Comparison of ENCODE assay signal across 28 mouse cellular contexts in genomic region chr10:84612281-84612680, GRCm38 (mm10). TPM values are rescaled to one million over a fixed set of nuclear protein-coding genes. Genes with fewer than 3 reads are reported as not detected.
DNase-seq lines count a peak whose midpoint lies in the region; ATAC-seq lines count a peak whose summit lies in the region.
"Had no signal": no experiment of that assay in that cellular context is flagged by ENCODE, and none has a peak within 500 bp of the region (broad histone marks: within the 10 kb centered on the region; RNA-seq: fewer than 3 reads in every experiment).

No protein-coding gene starts in this region.

- 82% methylated on average over 2 of the region's 2 CpGs for WGBS in heart, embryonic 15.5 days

- no peaks in the 10 kb centered on the region for H3K9me3 ChIP-seq in heart, embryonic 15.5 days (replicated peaks)
- H3K9me3 ChIP-seq: embryonic facial prominence, embryonic 13.5 days; forebrain, embryonic 12.5 days; limb, embryonic 10.5 days; liver, embryonic 15.5 days; lung, embryonic 15.5 days; midbrain, embryonic 12.5 days had no signal

- H3K36me3 ChIP-seq in heart, embryonic 15.5 days, result peaks cover 6% of the 10 kb centered on the region; the same call in 1 of the 2 replicates
- H3K36me3 ChIP-seq: embryonic facial prominence, embryonic 13.5 days; forebrain, embryonic 12.5 days; limb, embryonic 10.5 days; lung, embryonic 15.5 days; midbrain, embryonic 12.5 days had no signal

- H3K4me3 ChIP-seq in heart, embryonic 15.5 days, result no peak overlapping the region
- H3K4me3 ChIP-seq: embryonic facial prominence, embryonic 13.5 days; erythroblast, embryonic 14.5 days; forebrain, embryonic 12.5 days; layer of hippocampus, adult 2 months; limb, embryonic 10.5 days; liver, embryonic 15.5 days; lung, embryonic 15.5 days; midbrain, embryonic 12.5 days had no signal

- DNase-seq in heart, adult 11 months, result peak; percentile 28
- DNase-seq in heart, adult 9 months (ENCODE audit: low spot score in 2 of 2), result no peak
- DNase-seq in heart, postnatal 4 days, result no peak
- peak; percentile 67 for DNase-seq in adrenal gland, adult 8-10 months
- DNase-seq in ovary, postnatal 14 days (ENCODE audit: low spot score), result no peak
- DNase-seq: cerebellum, adult 18-20 months; cerebellum, postnatal 14 days; embryo, embryonic 11 days; gastrocnemius, postnatal 36 days; kidney, postnatal 25 days; liver; thymus, adult 2 months; thymus, postnatal 4 days had no signal

- no peak for ATAC-seq in heart, embryonic 15.5 days (replicated peaks; ENCODE audit: insufficient number of reproducible peaks, insufficient read depth, low FRiP score, low read depth)
- ATAC-seq in megakaryocyte-erythroid progenitor cell, adult 5-6 weeks (replicated peaks; ENCODE audit: low FRiP score, low TSS enrichment, poor library complexity, severe bottlenecking), result peak; percentile 38; the same call in 1 of the 2 replicates
- ATAC-seq: CD4-positive, CD25-positive, alpha-beta regulatory T cell, adult 4 months; hindbrain, postnatal 0 days; intestine, embryonic 16.5 days had no signal

- no peaks in the 10 kb centered on the region for H3K27me3 ChIP-seq in heart, embryonic 15.5 days
- H3K27me3 ChIP-seq: embryonic facial prominence, embryonic 13.5 days; liver, embryonic 15.5 days; lung, embryonic 15.5 days; midbrain, embryonic 12.5 days had no signal

- H3K4me2 ChIP-seq in heart, embryonic 15.5 days, result no peak overlapping the region
- H3K4me2 ChIP-seq: embryonic facial prominence, embryonic 13.5 days; forebrain, embryonic 12.5 days; liver, embryonic 15.5 days; lung, embryonic 15.5 days; midbrain, embryonic 12.5 days had no signal

- no peak overlapping the region for H3K9ac ChIP-seq in heart, embryonic 15.5 days
- H3K9ac ChIP-seq: embryonic facial prominence, embryonic 13.5 days; forebrain, embryonic 12.5 days; liver, embryonic 15.5 days; lung, embryonic 15.5 days; midbrain, embryonic 12.5 days had no signal

- peaks cover 45% of the 10 kb centered on the region for H3K4me1 ChIP-seq in heart, embryonic 15.5 days (replicated peaks)
- H3K4me1 ChIP-seq: embryonic facial prominence, embryonic 13.5 days had no signal

- H3K27ac ChIP-seq in heart, embryonic 15.5 days, result peak overlapping the region; percentile 75
- H3K27ac ChIP-seq: embryonic facial prominence, embryonic 13.5 days; forebrain, embryonic 12.5 days; hindbrain, postnatal 0 days; layer of hippocampus, adult 2 months; limb, embryonic 10.5 days; liver, embryonic 15.5 days; macrophage; midbrain, embryonic 12.5 days; stomach, postnatal 0 days had no signal

RNA-seq across cellular contexts. Expression of gene Polr3b, which starts 9.8 kb away (rescaled TPM):
- 8.0 and 8.9 TPM in 2 replicates for polyA plus RNA-seq in heart, embryonic 15.5 days (2015; fragmentation: Nextera tagmentation; extraction: Ambion mirVana)
- total RNA-seq in heart, postnatal 4 days (2021), result 10 to 100 TPM; 13.8 to 14.9 TPM
- total RNA-seq in adrenal gland, adult 8-10 months (2022), result 10 to 100 TPM; 27.4 to 32.3 (median 31.2) TPM
- total RNA-seq in megakaryocyte-erythroid progenitor cell, adult 5-6 weeks (2014; fragmentation: Nextera tagmentation), result 34.2 and 36.6 TPM in 2 replicates
- total RNA-seq in megakaryocyte-erythroid progenitor cell, adult 5-6 weeks (2017), result 63.5 and 82.4 TPM in 2 replicates

RNA-seq across cellular contexts. Expression of gene Tcp11l2, which starts 35.9 kb away (rescaled TPM):
- polyA plus RNA-seq in heart, embryonic 15.5 days (2015; fragmentation: Nextera tagmentation; extraction: Ambion mirVana), result 32.9 and 33.3 TPM in 2 replicates
- 10 to 100 TPM; 26.4 to 33.4 TPM for total RNA-seq in heart, postnatal 4 days (2021)
- total RNA-seq in adrenal gland, adult 8-10 months (2022), result 10 to 100 TPM; 45.8 to 51.1 (median 48.8) TPM
- 7.1 and 10.1 TPM in 2 replicates for total RNA-seq in megakaryocyte-erythroid progenitor cell, adult 5-6 weeks (2014; fragmentation: Nextera tagmentation)
- 10.4 and 13.7 TPM in 2 replicates for total RNA-seq in megakaryocyte-erythroid progenitor cell, adult 5-6 weeks (2017)

Comparison
In these comparisons a context has a peak if more than half of its experiments do, and no peak if none do; other contexts are left out.
1. DNase-seq: peak in heart, adult 11 months (single experiment) and adrenal gland, adult 8-10 months (single experiment); none in heart, adult 9 months (0 of 2), heart, postnatal 4 days (single experiment) and ovary, postnatal 14 days (single experiment).